11 mouse cellular contexts compared by ENCODE assay signal in the genomic region with DNA sequence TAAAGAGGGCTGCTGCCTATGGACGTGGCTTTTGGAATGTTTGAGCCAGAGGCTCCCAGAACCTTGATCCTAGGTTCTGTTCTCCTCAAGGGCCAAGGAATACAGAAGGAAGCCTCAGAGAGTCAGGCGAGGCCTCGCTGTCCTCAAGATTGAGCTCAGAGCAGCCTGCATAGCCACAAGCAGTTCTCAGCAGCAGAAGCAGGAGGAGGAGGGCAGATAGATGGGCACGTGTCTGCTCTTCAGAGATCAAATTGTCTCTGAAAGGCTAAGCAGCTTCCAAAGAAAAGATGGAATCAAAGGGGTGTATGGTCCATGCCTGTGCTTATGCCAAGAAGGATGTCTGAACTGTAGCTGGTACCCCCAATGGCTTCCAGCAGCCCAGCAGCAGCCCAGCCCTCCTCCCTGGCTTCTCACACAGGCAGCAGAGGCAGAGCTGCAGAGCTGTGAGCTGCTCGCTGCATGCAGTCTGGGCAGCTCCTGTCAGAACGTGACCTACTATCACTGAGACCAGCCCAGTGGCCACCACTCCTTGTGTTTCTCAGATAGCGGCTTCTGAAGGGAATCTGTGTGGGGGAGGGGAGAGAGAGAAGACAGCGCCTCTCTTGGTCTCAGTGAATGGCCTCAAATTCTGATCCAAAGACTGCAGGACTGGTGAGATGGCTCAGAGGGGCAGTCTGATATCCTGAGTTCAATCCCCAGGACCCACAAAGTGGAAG. TPM values are rescaled to one million over a fixed set of nuclear protein-coding genes. Genes with fewer than 3 reads are reported as not detected.
DNase-seq lines count a peak whose midpoint lies in the region; ATAC-seq and TF ChIP-seq lines count a peak whose summit lies in the region.
"Had no signal": no experiment of that assay in that cellular context is flagged by ENCODE, and none has a peak within 500 bp of the region (broad histone marks: within the 10 kb centered on the region; RNA-seq: fewer than 3 reads in every experiment).

No protein-coding gene starts in this region.

- WGBS in forebrain, embryonic 11.5 days, result 39% methylated on average over 8 of the region's 8 CpGs
- WGBS in forebrain, embryonic 15.5 days, result 42% methylated on average over 8 of the region's 8 CpGs
- 42% methylated on average over 8 of the region's 8 CpGs for WGBS in lung, embryonic 15.5 days
- WGBS in lung, adult 2 months, result 66% methylated on average over 8 of the region's 8 CpGs
- WGBS in liver, embryonic 16.5 days (ENCODE audit: insufficient replicate concordance), result 27% methylated on average over 8 of the region's 8 CpGs

- H3K27me3 ChIP-seq in forebrain, embryonic 11.5 days (ENCODE audit: control insufficient read depth, insufficient read depth, low read length), result peaks cover 49% of the 10 kb centered on the region
- peaks cover 33% of the 10 kb centered on the region for H3K27me3 ChIP-seq in forebrain, embryonic 15.5 days
- 0 out of 2 replicates have a peak, but pooled peaks cover 4% of the 10 kb centered on the region for H3K27me3 ChIP-seq in lung, embryonic 15.5 days
- H3K27me3 ChIP-seq in liver, embryonic 16.5 days (ENCODE audit: control insufficient read depth, insufficient read depth, low read depth, low read length), result peaks cover 4% of the 10 kb centered on the region; the same call in 1 of the 2 replicates

- H3K9ac ChIP-seq in forebrain, embryonic 11.5 days (ENCODE audit: low read length), result no peak overlapping the region
- no peak overlapping the region for H3K9ac ChIP-seq in forebrain, embryonic 15.5 days (replicated peaks)
- H3K9ac ChIP-seq in lung, embryonic 15.5 days, result no peak overlapping the region
- peak overlapping the region; percentile 5 for H3K9ac ChIP-seq in liver, embryonic 16.5 days (ENCODE audit: low read depth, low read length)

- H3K9me3 ChIP-seq in forebrain, embryonic 11.5 days (ENCODE audit: control insufficient read depth, low read length), result no peaks in the 10 kb centered on the region
- no peaks in the 10 kb centered on the region for H3K9me3 ChIP-seq in forebrain, embryonic 15.5 days
- no peaks in the 10 kb centered on the region for H3K9me3 ChIP-seq in lung, embryonic 15.5 days
- no peaks in the 10 kb centered on the region for H3K9me3 ChIP-seq in liver, embryonic 16.5 days (replicated peaks; ENCODE audit: control insufficient read depth, low read length)

- H3K27ac ChIP-seq in forebrain, embryonic 11.5 days (ENCODE audit: low read depth, low read length), result no peak overlapping the region
- no peak overlapping the region for H3K27ac ChIP-seq in forebrain, embryonic 15.5 days (replicated peaks)
- no peak overlapping the region for H3K27ac ChIP-seq in lung, embryonic 15.5 days
- H3K27ac ChIP-seq in liver, embryonic 16.5 days (ENCODE audit: low read length), result peak overlapping the region; percentile 57

- ATAC-seq in forebrain, embryonic 11.5 days (replicated peaks; ENCODE audit: low FRiP score), result 0 out of 2 replicates have a peak, but pooled peaks have one; percentile 28
- ATAC-seq in forebrain, embryonic 15.5 days (replicated peaks), result no peak
- peak; percentile 33; the same call in 1 of the 2 replicates for ATAC-seq in lung, embryonic 15.5 days (ENCODE audit: borderline replicate concordance, extremely low read depth, low FRiP score, low TSS enrichment)
- ATAC-seq in liver, embryonic 16.5 days (ENCODE audit: low read depth), result peak; percentile 98

- peaks cover 22% of the 10 kb centered on the region for H3K4me1 ChIP-seq in forebrain, embryonic 11.5 days (replicated peaks; ENCODE audit: control insufficient read depth, insufficient read depth, low read length)
- peaks cover 21% of the 10 kb centered on the region for H3K4me1 ChIP-seq in forebrain, embryonic 15.5 days
- peaks cover 11% of the 10 kb centered on the region; the same call in 1 of the 2 replicates for H3K4me1 ChIP-seq in lung, embryonic 15.5 days
- H3K4me1 ChIP-seq in lung, adult 2 months (ENCODE audit: control insufficient read depth, insufficient read depth, low read length), result no peaks in the 10 kb centered on the region
- peaks cover 30% of the 10 kb centered on the region for H3K4me1 ChIP-seq in liver, embryonic 16.5 days (ENCODE audit: control insufficient read depth, low read depth, low read length)

- TF ChIP-seq POLR2A in lung, adult 2 months (IDR thresholded peaks at IDR 0.05; ENCODE audit: borderline replicate concordance, extremely low read depth, low read depth, low read length), result no peak

- H3K4me3 ChIP-seq in forebrain, embryonic 11.5 days (ENCODE audit: low read depth, low read length), result no peak overlapping the region
- no peak overlapping the region for H3K4me3 ChIP-seq in forebrain, embryonic 15.5 days
- H3K4me3 ChIP-seq in lung, embryonic 15.5 days, result no peak overlapping the region
- no peak overlapping the region for H3K4me3 ChIP-seq in lung, adult 2 months (replicated peaks; ENCODE audit: extremely low read depth, low read depth, low read length)
- H3K4me3 ChIP-seq in liver, embryonic 16.5 days (ENCODE audit: low read depth, low read length), result peak overlapping the region; percentile 22; the same call in 1 of the 2 replicates

- H3K36me3 ChIP-seq in forebrain, embryonic 11.5 days (ENCODE audit: control insufficient read depth, insufficient read depth, low read length), result no peaks in the 10 kb centered on the region
- H3K36me3 ChIP-seq in forebrain, embryonic 15.5 days, result no peaks in the 10 kb centered on the region
- no peaks in the 10 kb centered on the region for H3K36me3 ChIP-seq in lung, embryonic 15.5 days
- no peaks in the 10 kb centered on the region for H3K36me3 ChIP-seq in liver, embryonic 16.5 days (ENCODE audit: control insufficient read depth, insufficient read depth)

- H3K4me2 ChIP-seq in forebrain, embryonic 11.5 days (ENCODE audit: low read depth, low read length, severe bottlenecking), result no peak overlapping the region
- no peak overlapping the region for H3K4me2 ChIP-seq in forebrain, embryonic 15.5 days (replicated peaks)
- H3K4me2 ChIP-seq in lung, embryonic 15.5 days, result no peak overlapping the region
- H3K4me2 ChIP-seq in liver, embryonic 16.5 days (ENCODE audit: low read depth, low read length), result peak overlapping the region; percentile 51

- no peak for TF ChIP-seq CTCF in lung, adult 2 months (IDR thresholded peaks at IDR 0.05; ENCODE audit: insufficient read depth, low read length)

- no peak for DNase-seq in forebrain, embryonic 11.5 days (ENCODE audit: low spot score)
- DNase-seq in lung, adult 2 months, result no peak
- peak; percentile 51 to 69 for DNase-seq in spleen, postnatal 4 days (ENCODE audit: low spot score in 2 of 2)
- DNase-seq in adrenal gland, postnatal 4 days (ENCODE audit: low spot score in 2 of 2), result no peak
- no peak for DNase-seq in adrenal gland, postnatal 10 days
- DNase-seq: kidney, adult 11 months; right cerebral cortex, postnatal 14 days had no signal

RNA-seq across cellular contexts. Expression of gene Cd247, which starts 29.8 kb away (rescaled TPM):
- 1.7 and 2.5 TPM in 2 replicates for polyA plus RNA-seq in forebrain, embryonic 11.5 days (2014; fragmentation: Nextera tagmentation; extraction: Ambion mirVana)
- 1.5 and 1.6 TPM in 2 replicates for polyA plus RNA-seq in forebrain, embryonic 15.5 days (2015; fragmentation: Nextera tagmentation; extraction: Ambion mirVana)
- polyA plus RNA-seq in lung, embryonic 15.5 days (2015; fragmentation: Nextera tagmentation; extraction: Ambion mirVana), result 1.3 and 2.6 TPM in 2 replicates
- 8.7 and 10.7 TPM in 2 replicates for polyA plus RNA-seq in lung, adult 2 months (2012; rRNA removed)
- 0.09 and 0.17 TPM in 2 replicates for polyA plus RNA-seq in liver, embryonic 16.5 days (2015; fragmentation: Nextera tagmentation; extraction: Ambion mirVana)
- total RNA-seq in adrenal gland, postnatal 4 days (2021), result under 1 TPM; 0.45 to 0.48 TPM
- 1 to 10 TPM; 3.2 to 4.5 TPM for total RNA-seq in adrenal gland, postnatal 10 days (2021)
- total RNA-seq: left cerebral cortex, postnatal 25 days had no signal

RNA-seq across cellular contexts. Expression of gene Creg1, which starts 54.8 kb away (rescaled TPM):
- polyA plus RNA-seq in forebrain, embryonic 11.5 days (2014; fragmentation: Nextera tagmentation; extraction: Ambion mirVana), result 28.9 and 35.3 TPM in 2 replicates
- 18.3 and 19.0 TPM in 2 replicates for polyA plus RNA-seq in forebrain, embryonic 15.5 days (2015; fragmentation: Nextera tagmentation; extraction: Ambion mirVana)
- polyA plus RNA-seq in lung, embryonic 15.5 days (2015; fragmentation: Nextera tagmentation; extraction: Ambion mirVana), result 66.3 and 74.9 TPM in 2 replicates
- polyA plus RNA-seq in lung, adult 2 months (2012; rRNA removed), result 91.8 and 94.8 TPM in 2 replicates
- polyA plus RNA-seq in liver, embryonic 16.5 days (2015; fragmentation: Nextera tagmentation; extraction: Ambion mirVana), result 316 and 317 TPM in 2 replicates
- total RNA-seq in adrenal gland, postnatal 4 days (2021), result 10 to 100 TPM; 43.2 to 44.4 TPM
- 10 to 100 TPM; 51.2 TPM for total RNA-seq in adrenal gland, postnatal 10 days (2021)

Comparison
In these comparisons a context has a peak if more than half of its experiments do, and no peak if none do; other contexts are left out.
1. DNase-seq: peak in spleen, postnatal 4 days (2 of 2); none in forebrain, embryonic 11.5 days (single experiment), lung, adult 2 months (single experiment), adrenal gland, postnatal 4 days (0 of 2) and adrenal gland, postnatal 10 days (single experiment).